Mouse (Mus musculus) forebrain, embryonic 14.5 days (tissue): ENCODE data around the gene Ldb3. TPM values are rescaled to one million over a fixed set of nuclear protein-coding genes. Genes with fewer than 3 reads are reported as not detected.
A peak's percentile ranks its signal among the peaks of the same experiment; 100 is the strongest.

ENCODE experiments used
- ATAC-seq: fragments of 200-750 bp; cut with Nextera tagmentation; 2 replicates; pipeline ENCODE4 v1.8.0; 2017; ENCODE audit warnings: mild to moderate bottlenecking, moderate library complexity
- DNase-seq: peaks from one replicate; pipeline ENCODE4 v3.0.0-alpha.2; 2015; ENCODE audit warnings: low spot score
- H3K27ac ChIP-seq: fragments of 300-500 bp; sonication (generic); 2 replicates; pipeline ENCODE4 v1.5.1; 2014; ENCODE audit warnings: low read depth, mild to moderate bottlenecking, control low read depth, low read length, moderate library complexity
- H3K27me3 ChIP-seq: fragments of 300-500 bp; sonication (generic); replicated peaks from 2 replicates; pipeline ENCODE4 v1.6.1; 2014; ENCODE audit warnings: low read length, control low read depth, mixed read lengths; ENCODE audit not compliant: control insufficient read depth, insufficient read depth
- H3K36me3 ChIP-seq: fragments of 300-500 bp; sonication (generic); 2 replicates; pipeline ENCODE4 v1.6.1; 2014; ENCODE audit warnings: low read length, control low read depth; ENCODE audit not compliant: control insufficient read depth, insufficient read depth
- H3K4me1 ChIP-seq: fragments of 300-500 bp; sonication (generic); 2 replicates; pipeline ENCODE4 v1.6.1; 2014; ENCODE audit warnings: antibody characterized with exemption, low read length, control low read depth; ENCODE audit not compliant: control insufficient read depth, insufficient read depth
- H3K4me2 ChIP-seq: fragments of 300-500 bp; sonication (generic); 2 replicates; pipeline ENCODE4 v1.6.1; 2014; ENCODE audit warnings: mild to moderate bottlenecking, control low read depth, low read length
- H3K4me3 ChIP-seq: fragments of 300-500 bp; sonication (generic); 2 replicates; pipeline ENCODE4 v1.5.1; 2014; ENCODE audit warnings: low read depth, low read length, control low read depth
- H3K9ac ChIP-seq: fragments of 300-500 bp; sonication (generic); 2 replicates; pipeline ENCODE4 v1.6.1; 2014; ENCODE audit warnings: mild to moderate bottlenecking, low read length, control low read depth, moderate library complexity
- H3K9me3 ChIP-seq: fragments of 300-500 bp; sonication (generic); replicated peaks from 2 replicates; pipeline ENCODE4 v1.6.1; 2016; ENCODE audit warnings: low read length, control low read depth, mixed read lengths; ENCODE audit not compliant: control insufficient read depth
- WGBS: fragments of 180-500 bp; shearing (Covaris S2); extraction: QIAGEN DNeasy Blood & Tissue Kit; methylation state at CpG from one replicate; pipeline ENCODE4 v1.1.7; 2014; 5-methylcytosine and 5-hydroxymethylcytosine counted together
- polyA plus RNA-seq: library from polyadenylated mRNA; unstranded; fragments of >200 nt; fragmentation: Nextera tagmentation; extraction: Ambion mirVana; gene quantifications from 2 replicates; pipeline ENCODE4 v1.2.1, GENCODE M21; 2014

The Ldb3 gene
- polyA plus RNA-seq, 1 experiment from 2014 or later, result 0.63 TPM

DNA sequence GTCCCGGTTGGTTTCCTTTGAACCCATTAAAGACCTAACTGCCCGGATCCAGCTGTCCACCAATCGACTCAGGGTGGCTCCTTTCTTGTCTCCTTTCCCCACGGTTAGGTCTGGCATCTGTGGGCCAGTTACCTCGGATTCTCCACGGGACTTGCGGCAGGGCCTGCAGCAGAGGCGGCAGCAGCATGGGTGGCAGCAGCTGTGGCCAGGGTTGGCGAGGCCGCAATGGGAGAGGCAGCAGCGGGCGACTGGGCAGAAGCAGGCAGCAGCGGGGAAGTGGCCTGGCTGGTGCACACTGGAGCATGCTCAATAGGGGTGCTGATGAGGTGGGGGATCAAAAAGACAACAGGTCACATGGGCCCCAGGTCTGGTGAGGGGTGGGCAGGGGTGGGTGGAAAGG is 33.3 kb downstream of the Ldb3 start:
- Histone ChIP-seq H3K9me3 (no peaks in the 10 kb centered on the region), H3K4me2 (no peak overlapping the region), H3K27ac (no peak overlapping the region), H3K4me1 (no peaks in the 10 kb centered on the region), H3K27me3 (no peaks in the 10 kb centered on the region), H3K36me3 (no peaks in the 10 kb centered on the region), H3K4me3 (no peak overlapping the region), H3K9ac (no peak overlapping the region)
- ATAC-seq (no peak), DNase-seq (no peak)
- 71% methylated on average over 13 of the region's 13 CpGs for whole genome bisulfite sequencing

GRCm38 (mm10) chr14:34554047-34554446 is 34.4 kb downstream of the Ldb3 start:
- no peaks in the 10 kb centered on the region for H3K36me3 ChIP-seq
- no peak overlapping the region for H3K4me3 ChIP-seq
- DNase-seq, result no peak
- no peaks in the 10 kb centered on the region; the same call in 1 of the 2 replicates for H3K4me1 ChIP-seq
- H3K9ac ChIP-seq, result no peak overlapping the region
- 68% methylated on average over 3 of the region's 3 CpGs for WGBS
- no peak for ATAC-seq
- H3K4me2 ChIP-seq, result no peak overlapping the region
- no peak overlapping the region for H3K27ac ChIP-seq
- H3K9me3 ChIP-seq, result no peaks in the 10 kb centered on the region
- no peaks in the 10 kb centered on the region for H3K27me3 ChIP-seq

DNA sequence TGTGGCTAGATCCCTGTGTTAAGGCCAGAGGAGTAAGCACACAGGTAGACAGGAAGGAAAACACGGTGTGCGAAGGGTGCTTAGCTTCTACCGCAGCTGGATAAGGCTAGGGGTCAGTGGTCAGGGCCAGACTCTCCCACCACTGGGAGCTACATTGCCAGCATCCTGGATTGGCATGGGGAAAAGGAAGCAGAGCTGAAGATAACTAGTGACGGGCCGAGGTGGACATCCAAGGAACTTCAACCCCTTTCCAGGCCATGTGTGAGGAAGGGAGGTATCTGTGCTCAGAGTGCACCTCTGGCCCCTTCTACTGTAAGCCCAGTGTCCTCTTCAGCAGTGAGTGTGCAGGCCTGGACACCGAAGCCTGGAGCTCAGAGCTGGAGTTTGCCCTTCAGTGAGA is 35.0 kb downstream of the Ldb3 start:
- 85% methylated on average over 6 of the region's 6 CpGs for WGBS
- Histone ChIP-seq H3K9me3 (no peaks in the 10 kb centered on the region), H3K4me1 (no peaks in the 10 kb centered on the region; the same call in 1 of the 2 replicates), H3K4me2 (no peak overlapping the region), H3K4me3 (no peak overlapping the region), H3K36me3 (no peaks in the 10 kb centered on the region), H3K27ac (no peak overlapping the region), H3K9ac (no peak overlapping the region), H3K27me3 (no peaks in the 10 kb centered on the region)
- no peak for DNase-seq
- ATAC-seq, result no peak

GRCm38 (mm10) chr14:34552226-34552625 is 36.3 kb downstream of the Ldb3 start:
- whole genome bisulfite sequencing, result 88% methylated on average over 5 of the region's 5 CpGs
- no peak for ATAC-seq

GRCm38 (mm10) chr14:34549004-34549671 is 39.3 kb downstream of the Ldb3 start:
- under 1% methylated on average over 52 of the region's 55 CpGs for WGBS
- Histone ChIP-seq H3K4me1 (no peaks in the 10 kb centered on the region; the same call in 1 of the 2 replicates), H3K4me2 (peak overlapping the region; percentile 65), H3K36me3 (no peaks in the 10 kb centered on the region), H3K27ac (peak overlapping the region; percentile 56), H3K4me3 (peak overlapping the region; percentile 78), H3K9me3 (no peaks in the 10 kb centered on the region), H3K9ac (peak overlapping the region; percentile 91), H3K27me3 (no peaks in the 10 kb centered on the region)
- DNase-seq, result peak; percentile 94
- ATAC-seq, result peak; percentile 97

More at GRCm38 (mm10) chr14:34552226-34552625, 36.3 kb downstream of the Ldb3 start:
- Histone ChIP-seq H3K9me3 (no peaks in the 10 kb centered on the region), H3K4me3 (no peak overlapping the region), H3K4me2 (no peak overlapping the region), H3K36me3 (no peaks in the 10 kb centered on the region), H3K9ac (no peak overlapping the region), H3K27me3 (no peaks in the 10 kb centered on the region), H3K27ac (no peak overlapping the region), H3K4me1 (no peaks in the 10 kb centered on the region; the same call in 1 of the 2 replicates)
- no peak for DNase-seq

DNA sequence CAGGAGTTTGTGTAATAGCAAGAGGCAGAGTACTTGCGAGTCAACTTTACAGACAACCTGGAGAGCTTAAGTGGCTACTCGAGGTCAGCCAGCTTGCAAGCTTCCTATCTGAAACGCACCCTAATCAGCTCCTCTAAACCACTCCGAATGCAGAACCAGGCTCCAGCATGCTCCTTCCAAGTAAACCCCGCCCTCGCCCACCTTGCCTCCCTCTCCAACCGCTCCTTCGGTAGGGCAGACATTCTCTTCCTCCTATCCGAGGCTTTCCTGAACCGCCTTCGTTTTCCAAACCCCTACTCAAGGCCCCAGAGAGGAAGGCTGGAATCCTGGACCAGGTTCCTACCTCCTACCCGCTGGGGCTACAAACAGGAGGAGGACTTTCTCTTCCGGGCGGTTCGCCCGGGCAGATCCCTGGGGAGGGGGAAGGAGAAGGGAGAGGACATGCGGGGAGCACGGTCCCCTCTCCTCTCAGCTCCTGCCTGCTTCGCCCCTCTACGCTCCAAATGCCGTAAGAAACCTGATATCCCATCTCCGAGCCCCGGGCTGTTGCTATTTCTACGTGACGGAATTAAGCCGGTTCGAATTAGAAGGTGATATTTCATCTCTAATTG is 40.0 kb downstream of the Ldb3 start:
- Histone ChIP-seq H3K27ac (peak overlapping the region; percentile 56; the same call in 1 of the 2 replicates), H3K4me1 (no peaks in the 10 kb centered on the region; the same call in 1 of the 2 replicates), H3K9me3 (no peaks in the 10 kb centered on the region), H3K4me3 (peak overlapping the region; percentile 78), H3K4me2 (peak overlapping the region; percentile 65), H3K27me3 (no peaks in the 10 kb centered on the region), H3K9ac (peak overlapping the region; percentile 91), H3K36me3 (no peaks in the 10 kb centered on the region)
- DNase-seq (peak; percentile 65), ATAC-seq (peak; percentile 67)
- under 1% methylated on average over 27 of the region's 27 CpGs for WGBS

DNA sequence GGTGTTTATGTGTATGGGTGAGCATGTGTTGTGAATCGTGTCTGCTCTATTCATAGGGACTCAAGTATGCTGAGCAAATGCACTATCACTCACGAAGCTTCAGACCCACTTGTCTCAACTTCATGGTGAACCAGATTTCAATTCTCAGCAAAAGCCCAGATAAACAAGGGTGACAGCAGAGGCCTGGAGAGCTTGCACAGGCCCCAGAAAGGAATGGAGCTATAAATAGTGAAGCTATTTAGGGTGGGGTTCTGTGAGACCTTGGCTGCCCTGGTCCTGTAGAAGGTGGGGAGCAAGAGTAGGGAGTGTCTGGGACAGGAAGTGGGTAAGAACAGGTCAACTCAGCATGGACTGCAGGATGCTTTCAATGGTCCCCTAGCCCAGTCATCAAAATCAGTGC is 43.9 kb downstream of the Ldb3 start:
- WGBS, result 80% methylated on average over 2 of the region's 2 CpGs
- ATAC-seq (no peak), DNase-seq (no peak)
- Histone ChIP-seq H3K4me1 (no peaks in the 10 kb centered on the region), H3K9ac (no peak overlapping the region), H3K36me3 (no peaks in the 10 kb centered on the region), H3K4me3 (no peak overlapping the region), H3K27me3 (no peaks in the 10 kb centered on the region), H3K4me2 (no peak overlapping the region), H3K27ac (no peak overlapping the region), H3K9me3 (no peaks in the 10 kb centered on the region)

- Histone ChIP-seq H3K9me3 (no peaks in the 10 kb centered on the region), H3K27ac (no peak overlapping the region), H3K27me3 (no peaks in the 10 kb centered on the region), H3K36me3 (no peaks in the 10 kb centered on the region), H3K9ac (no peak overlapping the region), H3K4me3 (no peak overlapping the region), H3K4me2 (no peak overlapping the region), H3K4me1 (no peaks in the 10 kb centered on the region)
- 83% methylated on average over 6 of the region's 6 CpGs for WGBS
- no peak for ATAC-seq
- DNase-seq, result no peak
Observed at GRCm38 (mm10) chr14:34544001-34544400, 44.5 kb downstream of the Ldb3 start.

GRCm38 (mm10) chr14:34543596-34543995 is 44.9 kb downstream of the Ldb3 start:
- Histone ChIP-seq H3K4me1 (no peaks in the 10 kb centered on the region), H3K4me2 (no peak overlapping the region), H3K27ac (no peak overlapping the region), H3K9me3 (no peaks in the 10 kb centered on the region), H3K4me3 (no peak overlapping the region), H3K36me3 (no peaks in the 10 kb centered on the region), H3K9ac (no peak overlapping the region), H3K27me3 (no peaks in the 10 kb centered on the region)
- ATAC-seq (no peak), DNase-seq (no peak)
- WGBS, result 66% methylated on average over 6 of the region's 6 CpGs
